Mouse (Mus musculus) myocyte (in vitro differentiated cells): Measurements from ENCODE around the gene Cdk5r1. TPM values are rescaled to one million over a fixed set of nuclear protein-coding genes. Genes with fewer than 3 reads are reported as not detected.

Source experiments
- H3K27me3 ChIP-seq: one replicate; pipeline ENCODE4 v1.6.1; 2011; ENCODE audit not compliant: control insufficient read depth, insufficient read depth, insufficient read length
- H3K36me3 ChIP-seq: one replicate; pipeline ENCODE4 v1.6.1; 2011; ENCODE audit not compliant: control insufficient read depth, insufficient read depth
- H3K4me2 ChIP-seq: one replicate; pipeline ENCODE4 v1.6.1; 2011; ENCODE audit warnings: low read depth, control low read depth
- H3K4me3 ChIP-seq: one replicate; pipeline ENCODE4 v1.5.1; 2011; ENCODE audit warnings: mild to moderate bottlenecking, control low read depth, moderate library complexity
- H3K79me2 ChIP-seq: one replicate; pipeline ENCODE4 v1.6.1; 2011; ENCODE audit not compliant: control insufficient read depth, insufficient read depth
- H3ac ChIP-seq: one replicate; pipeline ENCODE4 v1.6.1; 2011; ENCODE audit not compliant: control insufficient read depth, insufficient read length
- CEBPB ChIP-seq: IDR thresholded peaks from 2 replicates; pipeline ENCODE4 v1.6.1; 2011; ENCODE audit warnings: mild to moderate bottlenecking, moderate library complexity; ENCODE audit not compliant: poor library complexity, insufficient read depth, severe bottlenecking
- E2F4 ChIP-seq: IDR thresholded peaks from one replicate; pipeline ENCODE4 v1.6.1; 2011; ENCODE audit warnings: mild to moderate bottlenecking, control low read depth, moderate library complexity; ENCODE audit not compliant: insufficient read depth
- MAX ChIP-seq: IDR thresholded peaks from one replicate; pipeline ENCODE4 v1.6.1; 2011; ENCODE audit warnings: low read depth, mild to moderate bottlenecking, control low read depth
- MYOD1 ChIP-seq, 3 experiments: IDR thresholded peaks; one replicate each; pipeline ENCODE4 v1.6.1; 2011; ENCODE audit warnings: control low read depth in 2 of 3, low read depth in 2 of 3, mild to moderate bottlenecking in 2 of 3, moderate library complexity in 1 of 3; ENCODE audit not compliant: insufficient read length in 2 of 3, control insufficient read depth in 1 of 3
- MYOG ChIP-seq, 3 experiments: IDR thresholded peaks; one replicate each; pipeline ENCODE4 v1.6.1; 2011; ENCODE audit warnings: control low read depth in 2 of 3, low read depth in 2 of 3, mild to moderate bottlenecking in 2 of 3; ENCODE audit not compliant: insufficient read length in 2 of 3, control insufficient read depth in 1 of 3, insufficient read depth in 1 of 3
- POLR2A ChIP-seq: IDR thresholded peaks from one replicate; pipeline ENCODE4 v1.6.1; 2011; ENCODE audit warnings: low read depth, mild to moderate bottlenecking, control low read depth, moderate library complexity; ENCODE audit not compliant: insufficient read length
- POLR2AphosphoS2 ChIP-seq: IDR thresholded peaks from one replicate; pipeline ENCODE4 v1.6.1; 2011; ENCODE audit warnings: low read depth, control low read depth; ENCODE audit not compliant: insufficient read length
- REST ChIP-seq: IDR thresholded peaks from one replicate; pipeline ENCODE4 v1.6.1; 2011; ENCODE audit warnings: mild to moderate bottlenecking, control low read depth, moderate library complexity; ENCODE audit not compliant: insufficient read depth, insufficient read length
- SRF ChIP-seq: IDR thresholded peaks from one replicate; pipeline ENCODE4 v1.6.1; 2011; ENCODE audit warnings: low read depth; ENCODE audit not compliant: control insufficient read depth, insufficient read length
- TCF12 ChIP-seq: IDR thresholded peaks from one replicate; pipeline ENCODE4 v1.6.1; 2011; ENCODE audit warnings: mild to moderate bottlenecking, control low read depth; ENCODE audit not compliant: poor library complexity, insufficient read depth, severe bottlenecking
- TCF3 ChIP-seq: IDR thresholded peaks from one replicate; pipeline ENCODE4 v1.6.1; 2011; ENCODE audit warnings: low read depth, control low read depth; ENCODE audit not compliant: insufficient read length
- USF1 ChIP-seq: IDR thresholded peaks from one replicate; pipeline ENCODE4 v1.6.1; 2011; ENCODE audit warnings: low read depth, mild to moderate bottlenecking, control low read depth, moderate library complexity
- polyA plus RNA-seq: library from polyadenylated mRNA; unstranded; fragments of >200 nt; fragmentation: generic; extraction: Trizol; gene quantifications from one replicate; pipeline ENCODE4 v1.2.1, GENCODE M21; 2012; ENCODE audit warnings: missing spikeins

The Cdk5r1 gene
- polyA plus RNA-seq, 1 experiment = 11.3 TPM

DNA sequence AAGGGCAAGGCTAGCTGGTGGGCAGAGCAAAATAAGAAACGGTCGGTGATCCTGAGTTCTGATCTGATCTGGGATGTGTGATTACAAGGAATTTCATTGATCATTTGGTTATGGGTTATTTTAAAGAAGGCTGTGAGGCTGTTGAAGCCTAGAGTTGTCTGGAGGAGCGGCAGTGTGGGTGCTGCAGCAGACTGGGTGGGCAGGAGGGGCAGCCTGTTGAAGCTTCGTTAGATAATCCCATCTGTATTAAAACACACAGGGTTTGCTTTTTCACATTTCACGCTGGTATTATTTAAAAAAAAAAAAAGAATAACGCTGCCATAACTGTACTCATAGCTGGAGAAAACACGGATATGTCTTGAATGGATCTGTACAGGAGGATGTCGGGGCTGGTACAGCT is 39.1 kb downstream of the Cdk5r1 start:
- H3K36me3 ChIP-seq = no peaks in the 10 kb centered on the region
- H3K4me2 ChIP-seq = no peak overlapping the region
- H3K4me3 ChIP-seq = no peak overlapping the region
- no peaks in the 10 kb centered on the region for H3K27me3 ChIP-seq
- no peaks in the 10 kb centered on the region for H3K79me2 ChIP-seq
- H3ac ChIP-seq = no peak overlapping the region
- no peak for TF ChIP-seq MYOD1 (IDR thresholded peaks at IDR 0.05; ENCODE audit: control insufficient read depth in 1 of 3, insufficient read length in 2 of 3, low read depth in 2 of 3)
- TF ChIP-seq SRF = no peak
- TF ChIP-seq E2F4 = no peak
- TF ChIP-seq REST = no peak
- TF ChIP-seq CEBPB = no peak
- no peak for TF ChIP-seq USF1
- TF ChIP-seq POLR2A = no peak
- TF ChIP-seq TCF3 = no peak

DNA sequence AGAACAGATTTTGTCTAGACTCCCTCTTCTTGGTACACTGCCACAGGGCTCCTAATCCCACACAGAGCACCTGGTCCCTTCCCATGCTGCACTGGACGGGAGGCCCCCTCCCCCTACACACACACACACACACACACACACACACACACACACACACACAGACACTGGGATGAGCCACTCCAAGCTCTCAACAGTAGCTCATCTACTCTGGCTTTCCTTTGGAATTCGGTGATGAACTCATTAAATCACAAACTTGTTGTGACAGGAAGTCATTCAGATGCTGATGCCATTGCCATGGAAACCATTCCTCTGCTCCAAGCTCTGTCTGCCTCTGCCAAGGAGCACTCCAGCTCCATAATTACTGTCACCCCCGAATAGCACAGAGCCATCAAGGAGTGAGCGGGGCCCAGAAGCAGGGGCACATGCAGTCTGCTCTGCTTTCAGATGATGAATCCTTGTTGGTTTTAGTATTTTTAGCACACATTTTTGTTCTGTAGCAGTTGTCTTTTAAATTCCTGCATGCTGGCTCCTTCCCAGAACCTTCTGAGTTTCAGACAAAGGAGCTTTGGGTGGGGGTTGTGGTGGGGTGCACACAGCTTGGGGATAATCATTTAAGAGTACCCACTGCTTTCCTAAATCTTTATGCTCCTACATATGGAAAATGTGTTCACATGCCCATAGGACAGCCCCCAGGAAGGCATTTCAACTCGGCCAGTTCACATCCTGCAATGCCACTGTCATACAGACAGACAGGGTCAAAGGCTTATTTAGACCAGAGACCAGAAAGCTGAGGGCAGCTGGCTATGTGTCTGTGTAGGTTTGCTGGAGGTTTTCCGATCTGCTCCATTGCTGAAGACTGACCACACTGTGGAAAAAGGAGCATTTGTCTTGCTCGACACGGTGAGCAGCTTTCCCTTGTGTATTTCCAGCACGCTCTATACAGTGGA is 41.9 kb downstream of the Cdk5r1 start:
- no peaks in the 10 kb centered on the region for H3K27me3 ChIP-seq
- H3K4me2 ChIP-seq = peak overlapping the region; percentile 34
- H3ac ChIP-seq = no peak overlapping the region
- no peaks in the 10 kb centered on the region for H3K79me2 ChIP-seq
- H3K36me3 ChIP-seq = no peaks in the 10 kb centered on the region
- peak in 2 of 3 experiments; percentile 14 to 37 for TF ChIP-seq MYOD1 (IDR thresholded peaks at IDR 0.05; ENCODE audit: control insufficient read depth in 1 of 3, insufficient read length in 2 of 3, low read depth in 2 of 3)
- peak in 1 of 3 experiments; percentile 29 for TF ChIP-seq MYOG (IDR thresholded peaks at IDR 0.05; ENCODE audit: control insufficient read depth in 1 of 3, insufficient read depth in 1 of 3, insufficient read length in 2 of 3, low read depth in 2 of 3)
- no peak for TF ChIP-seq E2F4
- TF ChIP-seq REST = no peak
- H3K4me3 ChIP-seq = no peak overlapping the region

DNA sequence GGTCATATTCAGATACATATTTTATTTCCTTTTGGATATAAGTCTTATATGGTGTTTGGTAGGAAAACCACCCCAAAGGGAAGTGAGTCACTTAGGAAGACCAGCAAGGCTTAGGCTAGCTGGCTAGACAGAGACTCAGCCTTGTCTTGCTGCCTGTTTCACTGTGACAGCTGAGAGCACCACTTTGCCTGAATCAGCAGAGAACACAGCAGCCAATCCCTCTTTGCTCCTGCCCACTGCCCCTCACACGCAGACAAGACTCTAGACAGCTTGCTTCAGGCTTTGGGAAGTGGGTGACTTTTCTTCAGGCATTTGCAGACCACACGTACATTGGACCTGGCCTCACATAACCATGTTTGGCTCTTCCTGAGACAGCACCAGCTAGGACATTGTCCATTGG is 44.3 kb downstream of the Cdk5r1 start:
- TF ChIP-seq POLR2AphosphoS2 (no peak), MYOD1 (IDR thresholded peaks at IDR 0.05; ENCODE audit: control insufficient read depth in 1 of 3, insufficient read length in 2 of 3, low read depth in 2 of 3) (peak in 2 of 3 experiments; percentile 86 to 92), REST (no peak), TCF12 (no peak), E2F4 (no peak), MAX (no peak), CEBPB (no peak), MYOG (IDR thresholded peaks at IDR 0.05; ENCODE audit: control insufficient read depth in 1 of 3, insufficient read depth in 1 of 3, insufficient read length in 2 of 3, low read depth in 2 of 3) (peak; percentile 31 to 79 (median 57)), TCF3 (no peak), POLR2A (peak; percentile 22), SRF (peak; percentile 72), USF1 (no peak)
- Histone ChIP-seq H3ac (no peak overlapping the region), H3K27me3 (no peaks in the 10 kb centered on the region), H3K79me2 (no peaks in the 10 kb centered on the region), H3K4me3 (no peak overlapping the region), H3K36me3 (no peaks in the 10 kb centered on the region), H3K4me2 (peak overlapping the region; percentile 52)

GRCm38 (mm10) chr11:80522852-80523251 is 46.0 kb downstream of the Cdk5r1 start:
- TF ChIP-seq POLR2AphosphoS2 (no peak), E2F4 (no peak), USF1 (no peak), MAX (no peak), CEBPB (no peak), TCF3 (no peak), TCF12 (no peak), SRF (no peak), REST (no peak), MYOD1 (IDR thresholded peaks at IDR 0.05; ENCODE audit: control insufficient read depth in 1 of 3, insufficient read length in 2 of 3, low read depth in 2 of 3) (no peak), MYOG (IDR thresholded peaks at IDR 0.05; ENCODE audit: control insufficient read depth in 1 of 3, insufficient read depth in 1 of 3, insufficient read length in 2 of 3, low read depth in 2 of 3) (no peak), POLR2A (no peak)
- Histone ChIP-seq H3K27me3 (no peaks in the 10 kb centered on the region), H3K36me3 (no peaks in the 10 kb centered on the region), H3K4me2 (no peak overlapping the region), H3K79me2 (no peaks in the 10 kb centered on the region), H3ac (no peak overlapping the region), H3K4me3 (no peak overlapping the region)

GRCm38 (mm10) chr11:80523410-80523809 is 46.6 kb downstream of the Cdk5r1 start:
- H3K4me2 ChIP-seq = no peak overlapping the region
- H3ac ChIP-seq = no peak overlapping the region
- H3K27me3 ChIP-seq = no peaks in the 10 kb centered on the region
- TF ChIP-seq SRF (no peak), CEBPB (no peak), TCF12 (no peak), POLR2A (no peak), TCF3 (no peak), E2F4 (no peak), MYOD1 (IDR thresholded peaks at IDR 0.05; ENCODE audit: control insufficient read depth in 1 of 3, insufficient read length in 2 of 3, low read depth in 2 of 3) (no peak), REST (no peak), MYOG (IDR thresholded peaks at IDR 0.05; ENCODE audit: control insufficient read depth in 1 of 3, insufficient read depth in 1 of 3, insufficient read length in 2 of 3, low read depth in 2 of 3) (no peak), USF1 (no peak), POLR2AphosphoS2 (no peak), MAX (no peak)
- no peaks in the 10 kb centered on the region for H3K79me2 ChIP-seq
- H3K36me3 ChIP-seq = no peaks in the 10 kb centered on the region
- no peak overlapping the region for H3K4me3 ChIP-seq
